Mouse (Mus musculus) lung, adult 2 months (tissue): ENCODE results near the gene Lin37.

Experiments used
- CTCF ChIP-seq: fragments of 200-500 bp; IDR thresholded peaks from 2 replicates; pipeline ENCODE4 v1.5.1; 2011; ENCODE audit warnings: mild to moderate bottlenecking, low read length, control low read depth; ENCODE audit not compliant: insufficient read depth
- POLR2A ChIP-seq: fragments of 200-500 bp; IDR thresholded peaks from 2 replicates; pipeline ENCODE4 v1.6.1; 2011; ENCODE audit warnings: low read depth, mild to moderate bottlenecking, control low read depth, low read length, borderline replicate concordance; ENCODE audit errors: extremely low read depth

DNA sequence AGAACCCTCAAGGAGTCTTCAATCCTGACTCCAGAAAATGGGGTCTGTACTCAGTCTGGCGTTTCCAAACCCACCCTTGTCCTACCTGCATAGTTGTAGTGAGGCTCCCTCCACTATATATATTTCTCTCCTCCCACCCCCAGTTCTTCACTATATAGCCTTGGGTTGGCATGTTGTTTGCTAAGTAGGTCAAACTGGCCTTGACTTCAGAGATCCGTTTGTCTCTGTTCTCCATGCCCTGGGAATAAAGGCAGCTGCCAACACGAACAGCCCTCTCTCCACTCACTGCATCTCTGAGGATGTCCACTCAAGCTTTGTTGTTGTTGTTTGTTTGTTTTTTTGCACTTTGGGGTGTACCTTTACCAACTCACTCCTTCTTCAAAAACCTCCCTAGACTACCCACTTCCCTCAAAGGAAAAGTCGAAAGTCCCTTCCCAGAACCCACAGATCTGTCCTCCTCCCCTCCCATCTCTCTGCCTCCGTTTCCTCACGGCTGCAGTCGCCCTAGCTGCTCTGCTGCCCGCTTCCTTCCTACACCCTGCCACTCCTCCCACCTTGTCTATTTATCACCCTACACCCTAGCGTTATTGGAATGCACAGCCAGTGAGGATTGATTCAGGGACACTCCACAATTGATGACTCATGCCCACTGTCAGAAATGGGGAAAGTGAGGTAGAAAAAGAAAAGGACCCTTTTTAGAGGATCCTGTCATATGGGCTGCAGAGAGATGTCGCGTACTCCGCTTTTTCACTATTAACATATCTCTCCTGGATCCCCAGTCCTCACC lies 789 bp downstream of the Lin37 start:
- TF ChIP-seq CTCF (no peak), POLR2A (no peak)
